Mouse (Mus musculus) activated CD4-positive, CD25-positive, alpha-beta regulatory T cell, adult 4 months (primary cell): ENCODE measurements around the gene Pan3. TPM values are rescaled to one million over a fixed set of nuclear protein-coding genes. Genes with fewer than 3 reads are reported as not detected.
A peak's percentile ranks its signal among the peaks of the same experiment; 100 is the strongest.

ENCODE experiments used
- ATAC-seq: one replicate; pipeline ENCODE4 v1.8.0; 2017
- polyA plus RNA-seq, 2 experiments: library from polyadenylated mRNA; unstranded; fragments of 100-300 nt; shearing (Covaris generic); gene quantifications; one replicate each; pipeline ENCODE4 v1.2.1; 2017

Gene Pan3
- polyA plus RNA-seq: 100 to 1,000 TPM; 135 to 188 TPM

- ATAC-seq: peak; percentile 55
These were observed at the start of gene Pan3 for GRCm38 (mm10) chr5:147429535-147430305. Gene Pan3, plus strand, starts transcription at chr5:147430161.

- no peak for ATAC-seq
These were observed 48.6 kb upstream of the Pan3 start for GRCm38 (mm10) chr5:147381396-147381795.

- no peak for ATAC-seq
These were observed 43.1 kb upstream of the Pan3 start for GRCm38 (mm10) chr5:147386865-147387264.

- ATAC-seq: no peak
These were observed 41.5 kb upstream of the Pan3 start for GRCm38 (mm10) chr5:147388376-147389008.

- no peak for ATAC-seq
These were observed 40.9 kb upstream of the Pan3 start for GRCm38 (mm10) chr5:147389052-147389451.

GRCm38 (mm10) chr5:147390772-147391171, 39.2 kb upstream of the Pan3 start:
- no peak for ATAC-seq

GRCm38 (mm10) chr5:147392667-147393213, 37.2 kb upstream of the Pan3 start:
- no peak for ATAC-seq

GRCm38 (mm10) chr5:147395050-147395449, 34.9 kb upstream of the Pan3 start:
- ATAC-seq: no peak

- ATAC-seq: no peak
These were observed 30.0 kb upstream of the Pan3 start, which contains the start of gene Flt3 for GRCm38 (mm10) chr5:147399843-147400504. Gene Flt3, minus strand, starts transcription at chr5:147400489.

- no peak for ATAC-seq
These were observed 29.4 kb upstream of the Pan3 start for GRCm38 (mm10) chr5:147400505-147400979.

GRCm38 (mm10) chr5:147401024-147401423, 28.9 kb upstream of the Pan3 start:
- no peak for ATAC-seq

GRCm38 (mm10) chr5:147402505-147402904, 27.5 kb upstream of the Pan3 start:
- no peak for ATAC-seq

- ATAC-seq: no peak
These were observed 23.8 kb upstream of the Pan3 start for GRCm38 (mm10) chr5:147406135-147406534.

GRCm38 (mm10) chr5:147408731-147409130, 21.2 kb upstream of the Pan3 start:
- no peak for ATAC-seq

GRCm38 (mm10) chr5:147410585-147410984, 19.4 kb upstream of the Pan3 start:
- ATAC-seq: no peak

GRCm38 (mm10) chr5:147417986-147418385, 12.0 kb upstream of the Pan3 start:
- ATAC-seq: peak; percentile 28

- peak; percentile 88 for ATAC-seq
These were observed 11.4 kb upstream of the Pan3 start for GRCm38 (mm10) chr5:147418394-147419121.

- no peak for ATAC-seq
These were observed 6.3 kb upstream of the Pan3 start for GRCm38 (mm10) chr5:147423612-147424011.

- ATAC-seq: no peak
These were observed 3.7 kb upstream of the Pan3 start for GRCm38 (mm10) chr5:147426048-147426805.

- ATAC-seq: peak; percentile 10
These were observed 487 bp downstream of the Pan3 start for GRCm38 (mm10) chr5:147430361-147430935.
